Mouse (Mus musculus): ENCODE results near the gene Cacna1g. TPM values are rescaled to one million over a fixed set of nuclear protein-coding genes. Genes with fewer than 3 reads are reported as not detected.

Gene Cacna1g
- polyA plus RNA-seq, 1 experiment from 2014 or later, result 6.6 TPM

DNA sequence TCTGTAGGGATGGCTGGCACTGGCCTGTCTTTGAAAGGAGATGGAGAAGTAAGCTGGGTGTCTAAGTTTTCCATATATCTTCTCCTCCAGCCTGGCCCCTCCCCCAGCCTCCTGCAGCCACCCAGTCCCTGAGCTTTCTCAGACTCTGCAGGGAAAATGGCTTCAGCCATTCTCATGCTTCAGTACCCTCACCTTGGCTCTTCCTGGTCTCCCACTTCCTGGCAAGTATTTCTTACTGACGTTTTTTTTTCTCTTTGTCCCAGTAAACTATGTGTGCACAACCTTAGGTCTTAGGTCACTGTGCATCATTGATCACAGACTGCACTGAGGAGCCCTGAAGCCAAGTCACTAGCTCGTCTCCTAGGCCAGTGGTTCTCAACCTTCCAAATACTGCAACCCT is 94.9 kb downstream of the Cacna1g start:
- Histone ChIP-seq H3K27ac (ENCODE audit: low read length) (no peak overlapping the region), H3K36me3 (ENCODE audit: control insufficient read depth, insufficient read depth, low read length) (no peaks in the 10 kb centered on the region), H3K9me3 (ENCODE audit: control insufficient read depth, low read length) (no peaks in the 10 kb centered on the region), H3K9ac (ENCODE audit: low read length) (no peak overlapping the region), H3K4me3 (ENCODE audit: low read length) (no peak overlapping the region), H3K27me3 (ENCODE audit: control insufficient read depth, insufficient read depth, low read depth, low read length) (no peaks in the 10 kb centered on the region), H3K4me1 (replicated peaks; ENCODE audit: control insufficient read depth, insufficient read depth, low read length) (no peaks in the 10 kb centered on the region), H3K4me2 (ENCODE audit: low read depth, low read length) (no peak overlapping the region)
- no peak for ATAC-seq (ENCODE audit: low read depth)
- WGBS, result 28% methylated on average over 2 of the region's 2 CpGs

- no peaks in the 10 kb centered on the region; the same call in 1 of the 2 replicates for H3K27me3 ChIP-seq (ENCODE audit: control insufficient read depth, insufficient read depth, low read depth, low read length)
- H3K4me1 ChIP-seq (replicated peaks; ENCODE audit: control insufficient read depth, insufficient read depth, low read length), result no peaks in the 10 kb centered on the region
- H3K9me3 ChIP-seq (ENCODE audit: control insufficient read depth, low read length), result no peaks in the 10 kb centered on the region
- 82% methylated on average over 13 of the region's 13 CpGs for WGBS
- H3K9ac ChIP-seq (ENCODE audit: low read length), result no peak overlapping the region
- H3K4me2 ChIP-seq (ENCODE audit: low read depth, low read length), result no peak overlapping the region
- no peak for ATAC-seq (ENCODE audit: low read depth)
- no peaks in the 10 kb centered on the region for H3K36me3 ChIP-seq (ENCODE audit: control insufficient read depth, insufficient read depth, low read length)
- H3K4me3 ChIP-seq (ENCODE audit: low read length), result no peak overlapping the region
- no peak overlapping the region for H3K27ac ChIP-seq (ENCODE audit: low read length)
Observed at GRCm38 (mm10) chr11:94374276-94374948, 99.6 kb downstream of the Cacna1g start.

DNA sequence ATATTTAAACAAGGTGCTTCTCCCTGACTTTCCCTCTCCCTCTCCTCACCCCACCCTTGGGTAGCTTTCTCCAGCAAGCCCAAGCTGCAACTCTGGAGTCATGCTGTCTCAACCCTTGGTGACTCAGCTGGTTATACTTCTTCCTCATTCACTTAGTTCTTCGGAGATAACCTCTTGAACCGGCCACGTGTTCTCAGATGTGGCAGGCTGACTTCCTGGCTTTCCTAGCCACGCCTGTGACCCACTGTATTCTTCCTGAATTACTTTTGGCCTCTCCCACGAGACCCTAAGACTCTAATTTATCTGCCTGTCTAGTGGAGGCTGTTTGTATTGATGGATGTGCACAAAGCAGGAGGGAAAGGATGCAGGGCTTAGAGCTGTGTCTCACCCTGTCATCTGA is 103.2 kb downstream of the Cacna1g start:
- no peak overlapping the region for H3K27ac ChIP-seq (ENCODE audit: low read length)
- 4% methylated on average over 5 of the region's 5 CpGs for WGBS

DNA sequence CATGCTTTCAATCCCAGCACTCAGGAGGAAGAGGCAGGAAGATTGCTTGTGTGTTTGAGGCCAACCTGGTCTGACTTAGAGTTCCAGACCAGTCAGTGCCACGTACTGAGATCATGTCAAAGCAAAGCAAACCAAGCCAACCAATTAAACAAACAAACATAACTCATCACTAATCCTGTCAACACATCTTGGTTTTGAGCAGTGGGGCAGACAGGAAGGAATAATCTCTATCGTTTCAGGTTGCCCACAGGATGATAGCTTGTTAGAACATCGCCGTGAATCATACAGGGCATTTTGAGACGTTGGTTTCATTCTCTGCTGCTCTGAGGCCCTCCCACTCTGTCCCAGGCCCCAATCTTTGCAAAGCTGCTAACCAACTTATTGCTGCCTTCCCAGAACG is 104.0 kb downstream of the Cacna1g start:
- H3K4me3 ChIP-seq (ENCODE audit: low read length), result no peak overlapping the region
- 72% methylated on average over 6 of the region's 6 CpGs for WGBS
- ATAC-seq (ENCODE audit: low read depth), result no peak
- H3K36me3 ChIP-seq (ENCODE audit: control insufficient read depth, insufficient read depth, low read length), result no peaks in the 10 kb centered on the region
- no peaks in the 10 kb centered on the region for H3K9me3 ChIP-seq (ENCODE audit: control insufficient read depth, low read length)
- H3K4me1 ChIP-seq (replicated peaks; ENCODE audit: control insufficient read depth, insufficient read depth, low read length), result 0 out of 2 replicates have a peak, but pooled peaks cover 2% of the 10 kb centered on the region
- no peaks in the 10 kb centered on the region; the same call in 1 of the 2 replicates for H3K27me3 ChIP-seq (ENCODE audit: control insufficient read depth, insufficient read depth, low read depth, low read length)
- no peak overlapping the region for H3K27ac ChIP-seq (ENCODE audit: low read length)
- H3K4me2 ChIP-seq (ENCODE audit: low read depth, low read length), result no peak overlapping the region
- H3K9ac ChIP-seq (ENCODE audit: low read length), result no peak overlapping the region

More for the DNA sequence above, 103.2 kb downstream of the Cacna1g start:
- ATAC-seq (ENCODE audit: low read depth), result peak; percentile 38; the same call in 1 of the 2 replicates
- H3K4me3 ChIP-seq (ENCODE audit: low read length), result no peak overlapping the region
- no peaks in the 10 kb centered on the region for H3K4me1 ChIP-seq (replicated peaks; ENCODE audit: control insufficient read depth, insufficient read depth, low read length)
- no peak overlapping the region for H3K4me2 ChIP-seq (ENCODE audit: low read depth, low read length)
- H3K9me3 ChIP-seq (ENCODE audit: control insufficient read depth, low read length), result no peaks in the 10 kb centered on the region
- H3K9ac ChIP-seq (ENCODE audit: low read length), result no peak overlapping the region
- H3K36me3 ChIP-seq (ENCODE audit: control insufficient read depth, insufficient read depth, low read length), result no peaks in the 10 kb centered on the region
- H3K27me3 ChIP-seq (ENCODE audit: control insufficient read depth, insufficient read depth, low read depth, low read length), result no peaks in the 10 kb centered on the region; the same call in 1 of the 2 replicates

GRCm38 (mm10) chr11:94365340-94365739 is 108.7 kb downstream of the Cacna1g start:
- Histone ChIP-seq H3K9ac (ENCODE audit: low read length) (no peak overlapping the region), H3K36me3 (ENCODE audit: control insufficient read depth, insufficient read depth, low read length) (no peaks in the 10 kb centered on the region), H3K4me2 (ENCODE audit: low read depth, low read length) (no peak overlapping the region), H3K27me3 (ENCODE audit: control insufficient read depth, insufficient read depth, low read depth, low read length) (no peaks in the 10 kb centered on the region), H3K27ac (ENCODE audit: low read length) (no peak overlapping the region), H3K4me1 (replicated peaks; ENCODE audit: control insufficient read depth, insufficient read depth, low read length) (peaks cover 8% of the 10 kb centered on the region; the same call in 1 of the 2 replicates), H3K9me3 (ENCODE audit: control insufficient read depth, low read length) (no peaks in the 10 kb centered on the region), H3K4me3 (ENCODE audit: low read length) (no peak overlapping the region)
- ATAC-seq (ENCODE audit: low read depth), result peak; percentile 62
- 39% methylated on average over 3 of the region's 3 CpGs for WGBS

DNA sequence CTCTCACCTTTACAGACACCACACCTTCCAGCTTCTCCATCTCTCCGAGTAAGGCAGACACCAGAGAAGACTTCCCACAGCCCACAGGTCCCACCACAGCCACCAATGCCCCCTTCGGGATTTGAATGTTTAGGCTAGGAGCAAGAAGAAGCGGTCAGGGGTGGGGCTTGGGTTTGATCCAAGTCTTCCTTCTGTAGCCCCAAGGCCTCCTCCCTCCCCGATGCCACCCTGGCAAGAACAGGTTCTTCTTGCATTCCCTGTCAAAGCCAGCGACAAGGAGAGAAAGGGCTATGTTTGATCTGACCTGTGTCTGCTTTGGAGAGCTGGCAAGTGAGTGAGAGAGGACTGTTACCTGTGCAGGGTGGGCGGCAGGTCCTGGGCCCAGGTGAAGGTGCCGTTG is 110.3 kb downstream of the Cacna1g start:
- H3K27me3 ChIP-seq (ENCODE audit: control insufficient read depth, insufficient read depth, low read depth, low read length), result no peaks in the 10 kb centered on the region
- ATAC-seq (ENCODE audit: low read depth), result peak; percentile 34; the same call in 1 of the 2 replicates
- no peak overlapping the region for H3K9ac ChIP-seq (ENCODE audit: low read length)
- H3K36me3 ChIP-seq (ENCODE audit: control insufficient read depth, insufficient read depth, low read length), result no peaks in the 10 kb centered on the region
- H3K4me3 ChIP-seq (ENCODE audit: low read length), result no peak overlapping the region
- peaks cover 8% of the 10 kb centered on the region; the same call in 1 of the 2 replicates for H3K4me1 ChIP-seq (replicated peaks; ENCODE audit: control insufficient read depth, insufficient read depth, low read length)
- H3K9me3 ChIP-seq (ENCODE audit: control insufficient read depth, low read length), result no peaks in the 10 kb centered on the region
- H3K4me2 ChIP-seq (ENCODE audit: low read depth, low read length), result no peak overlapping the region
- H3K27ac ChIP-seq (ENCODE audit: low read length), result no peak overlapping the region
- WGBS, result 64% methylated on average over 7 of the region's 7 CpGs

DNA sequence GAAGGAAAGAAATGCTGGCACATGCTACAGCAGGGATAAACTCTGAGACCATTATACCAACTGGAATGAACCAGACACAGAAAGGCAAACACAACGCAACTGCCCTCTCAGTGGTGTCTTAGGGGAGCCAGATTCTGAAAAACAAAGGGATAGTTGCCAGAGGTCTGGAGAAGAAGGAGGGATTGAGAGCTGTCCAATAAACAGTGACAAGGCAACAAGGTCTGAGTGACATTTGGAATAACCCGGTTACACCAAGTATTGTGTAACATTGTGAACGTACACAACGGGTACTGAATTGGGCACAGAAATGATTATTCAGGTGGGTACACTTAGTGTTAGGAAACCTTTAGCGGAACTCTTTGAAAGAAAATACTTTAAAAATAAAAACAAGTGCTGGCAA is 111.9 kb downstream of the Cacna1g start:
- H3K9ac ChIP-seq (ENCODE audit: low read length), result no peak overlapping the region
- H3K36me3 ChIP-seq (ENCODE audit: control insufficient read depth, insufficient read depth, low read length), result no peaks in the 10 kb centered on the region
- H3K4me2 ChIP-seq (ENCODE audit: low read depth, low read length), result no peak overlapping the region
- ATAC-seq (ENCODE audit: low read depth), result no peak
- H3K27me3 ChIP-seq (ENCODE audit: control insufficient read depth, insufficient read depth, low read depth, low read length), result no peaks in the 10 kb centered on the region
- 88% methylated on average over 5 of the region's 5 CpGs for WGBS
- no peaks in the 10 kb centered on the region for H3K9me3 ChIP-seq (ENCODE audit: control insufficient read depth, low read length)
- no peak overlapping the region for H3K27ac ChIP-seq (ENCODE audit: low read length)
- peaks cover 8% of the 10 kb centered on the region; the same call in 1 of the 2 replicates for H3K4me1 ChIP-seq (replicated peaks; ENCODE audit: control insufficient read depth, insufficient read depth, low read length)
- no peak overlapping the region for H3K4me3 ChIP-seq (ENCODE audit: low read length)

- no peak overlapping the region for H3K4me3 ChIP-seq (ENCODE audit: low read length)
- H3K27me3 ChIP-seq (ENCODE audit: control insufficient read depth, insufficient read depth, low read depth, low read length), result no peaks in the 10 kb centered on the region
- no peak overlapping the region for H3K27ac ChIP-seq (ENCODE audit: low read length)
- ATAC-seq (ENCODE audit: low read depth), result no peak
- 88% methylated on average over 14 of the region's 14 CpGs for whole genome bisulfite sequencing
- H3K9ac ChIP-seq (ENCODE audit: low read length), result no peak overlapping the region
- H3K4me2 ChIP-seq (ENCODE audit: low read depth, low read length), result no peak overlapping the region
- no peaks in the 10 kb centered on the region for H3K9me3 ChIP-seq (ENCODE audit: control insufficient read depth, low read length)
- no peaks in the 10 kb centered on the region for H3K36me3 ChIP-seq (ENCODE audit: control insufficient read depth, insufficient read depth, low read length)
- H3K4me1 ChIP-seq (replicated peaks; ENCODE audit: control insufficient read depth, insufficient read depth, low read length), result peaks cover 8% of the 10 kb centered on the region; the same call in 1 of the 2 replicates
Observed at GRCm38 (mm10) chr11:94361166-94361870, 112.7 kb downstream of the Cacna1g start.

- H3K27me3 ChIP-seq (ENCODE audit: control insufficient read depth, insufficient read depth, low read depth, low read length), result no peaks in the 10 kb centered on the region; the same call in 1 of the 2 replicates
- no peaks in the 10 kb centered on the region for H3K36me3 ChIP-seq (ENCODE audit: control insufficient read depth, insufficient read depth, low read length)
- no peaks in the 10 kb centered on the region for H3K9me3 ChIP-seq (ENCODE audit: control insufficient read depth, low read length)
- H3K4me3 ChIP-seq (ENCODE audit: low read length), result no peak overlapping the region
- H3K4me2 ChIP-seq (ENCODE audit: low read depth, low read length), result no peak overlapping the region
- no peak overlapping the region for H3K9ac ChIP-seq (ENCODE audit: low read length)
- H3K4me1 ChIP-seq (replicated peaks; ENCODE audit: control insufficient read depth, insufficient read depth, low read length), result peaks cover 6% of the 10 kb centered on the region; the same call in 1 of the 2 replicates
- no peak for ATAC-seq (ENCODE audit: low read depth)
- 91% methylated on average over 12 of the region's 12 CpGs for whole genome bisulfite sequencing
- no peak overlapping the region for H3K27ac ChIP-seq (ENCODE audit: low read length)
Observed at GRCm38 (mm10) chr11:94359168-94359567, 114.8 kb downstream of the Cacna1g start.
